ENCODE assay signal across 17 mouse cellular contexts in genomic region chr16:17291016-17291415, GRCm38 (mm10). TPM values are rescaled to one million over a fixed set of nuclear protein-coding genes. Genes with fewer than 3 reads are reported as not detected.
"Had no signal": no experiment of that assay in that cellular context is flagged by ENCODE, and none has a peak within 500 bp of the region (broad histone marks: within the 10 kb centered on the region; RNA-seq: fewer than 3 reads in every experiment).

No protein-coding gene starts in this region.

- DNase-seq: gastrocnemius, adult 2 months; gastrocnemius, postnatal 10 days; gastrocnemius, postnatal 25 days; heart, adult 18-20 months; heart, postnatal 10 days; heart, postnatal 4 days; kidney, adult 18-20 months; kidney, adult 8-10 months; kidney, postnatal 10 days; kidney, postnatal 25 days; kidney, postnatal 4 days had no signal

- ATAC-seq: hindbrain, embryonic 16.5 days; inflammation-experienced regulatory T-cells, adult 6 months; intestine, embryonic 15.5 days; intestine, postnatal 0 days; liver, embryonic 12.5 days had no signal

RNA-seq across cellular contexts. Expression of gene Serpind1, which starts 40.2 kb away (rescaled TPM):
- total RNA-seq: granulocyte monocyte progenitor cell, adult 5-6 weeks had no signal
